Mouse (Mus musculus) forebrain, postnatal 0 days (tissue): ENCODE results near the gene Gpatch8. TPM values are rescaled to one million over a fixed set of nuclear protein-coding genes. Genes with fewer than 3 reads are reported as not detected.
A peak's percentile ranks its signal among the peaks of the same experiment; 100 is the strongest.

Experiments used
- ATAC-seq: fragments of 200-750 bp; cut with Nextera tagmentation; 2 replicates; pipeline ENCODE4 v1.8.0; 2017; ENCODE audit warnings: mild to moderate bottlenecking, moderate library complexity
- DNase-seq: peaks from one replicate; pipeline ENCODE4 v3.0.0-alpha.2; 2015
- H3K27ac ChIP-seq: fragments of 300-500 bp; sonication (generic); 2 replicates; pipeline ENCODE4 v1.5.1; 2014; ENCODE audit warnings: low read depth, mild to moderate bottlenecking, antibody characterized with exemption, low read length, moderate library complexity, mixed read lengths
- H3K27me3 ChIP-seq: fragments of 300-500 bp; sonication (generic); 2 replicates; pipeline ENCODE4 v1.6.1; 2014; ENCODE audit warnings: mild to moderate bottlenecking, low read length, mixed read lengths; ENCODE audit not compliant: insufficient read depth
- H3K36me3 ChIP-seq: fragments of 300-500 bp; sonication (generic); 2 replicates; pipeline ENCODE4 v1.6.1; 2014; ENCODE audit warnings: mild to moderate bottlenecking, moderate library complexity; ENCODE audit not compliant: insufficient read depth
- H3K4me1 ChIP-seq: fragments of 300-500 bp; sonication (generic); 2 replicates; pipeline ENCODE4 v1.6.1; 2014; ENCODE audit warnings: antibody characterized with exemption; ENCODE audit not compliant: insufficient read depth
- H3K4me2 ChIP-seq: fragments of 300-500 bp; sonication (generic); 2 replicates; pipeline ENCODE4 v1.6.1; 2014; ENCODE audit warnings: low read depth, mild to moderate bottlenecking, moderate library complexity
- H3K4me3 ChIP-seq: fragments of 300-500 bp; sonication (generic); 2 replicates; pipeline ENCODE4 v1.5.1; 2014; ENCODE audit warnings: low read depth, low read length, mixed read lengths
- H3K9ac ChIP-seq: fragments of 300-500 bp; sonication (generic); 2 replicates; pipeline ENCODE4 v1.6.1; 2014; ENCODE audit warnings: mild to moderate bottlenecking
- H3K9me3 ChIP-seq: fragments of 300-500 bp; sonication (generic); 2 replicates; pipeline ENCODE4 v1.6.1; 2016; ENCODE audit warnings: low read length
- CTCF ChIP-seq: sonication (generic); IDR thresholded peaks from 2 replicates; pipeline ENCODE4 v1.5.1; 2016; ENCODE audit warnings: antibody characterized with exemption, control low read depth, low read depth
- WGBS: fragments of 180-500 bp; shearing (Covaris S2); extraction: QIAGEN DNeasy Blood & Tissue Kit; methylation state at CpG from one replicate; pipeline ENCODE4 v1.1.7; 2014; 5-methylcytosine and 5-hydroxymethylcytosine counted together
- polyA plus RNA-seq: library from polyadenylated mRNA; unstranded; fragments of >200 nt; fragmentation: Nextera tagmentation; extraction: Ambion mirVana; gene quantifications from 2 replicates; pipeline ENCODE4 v1.2.1, GENCODE M21; 2015
- total RNA-seq: library from RNA; depleted of rRNA; stranded (reverse); fragments of >200 nt; gene quantifications from 2 replicates; pipeline ENCODE4 v1.2.3, GENCODE M21; 2014

The Gpatch8 gene
- total and polyA plus RNA-seq, 2 experiments from 2014 or later = 29.5 to 45.5 TPM

- Histone ChIP-seq H3K36me3 (peaks cover 33% of the 10 kb centered on the region), H3K4me3 (peak overlapping the region; percentile 98), H3K9me3 (no peaks in the 10 kb centered on the region), H3K4me2 (peak overlapping the region; percentile 85), H3K27ac (peak overlapping the region; percentile 99), H3K27me3 (no peaks in the 10 kb centered on the region), H3K9ac (peak overlapping the region; percentile 100; the same call in 1 of the 2 replicates), H3K4me1 (peaks cover 24% of the 10 kb centered on the region)
- 10% methylated on average over 6 of the region's 6 CpGs for WGBS
- no peak for ATAC-seq
- no peak for DNase-seq
- no peak for TF ChIP-seq CTCF
Observed at GRCm38 (mm10) chr11:102444781-102445180, 111.4 kb downstream of the Gpatch8 start.

DNA sequence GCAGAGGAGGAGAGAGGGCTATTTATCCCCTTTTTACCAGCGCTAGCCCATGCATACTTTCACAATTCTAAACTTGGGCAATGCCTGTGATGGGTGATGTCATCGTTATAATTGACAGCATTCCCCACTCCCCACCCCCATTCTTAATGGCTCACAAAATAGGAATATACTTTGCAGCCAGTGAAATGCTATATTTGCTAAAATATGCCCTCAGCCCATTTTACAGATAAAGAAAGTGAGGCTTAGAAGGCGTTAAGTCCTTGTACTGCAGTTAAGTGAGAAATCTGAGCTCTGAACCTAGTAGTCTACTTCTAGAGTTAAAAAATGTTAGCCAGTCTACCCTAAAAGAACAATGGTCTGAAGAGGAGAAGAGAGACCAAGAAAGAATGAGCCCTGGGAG is 111.9 kb downstream of the Gpatch8 start:
- Histone ChIP-seq H3K4me3 (no peak overlapping the region), H3K27me3 (no peaks in the 10 kb centered on the region), H3K4me2 (no peak overlapping the region), H3K36me3 (peaks cover 38% of the 10 kb centered on the region), H3K4me1 (peaks cover 24% of the 10 kb centered on the region), H3K27ac (no peak overlapping the region), H3K9ac (no peak overlapping the region), H3K9me3 (no peaks in the 10 kb centered on the region)
- DNase-seq (no peak), ATAC-seq (no peak)
- TF ChIP-seq CTCF = no peak
- 56% methylated on average over 3 of the region's 3 CpGs for WGBS

DNA sequence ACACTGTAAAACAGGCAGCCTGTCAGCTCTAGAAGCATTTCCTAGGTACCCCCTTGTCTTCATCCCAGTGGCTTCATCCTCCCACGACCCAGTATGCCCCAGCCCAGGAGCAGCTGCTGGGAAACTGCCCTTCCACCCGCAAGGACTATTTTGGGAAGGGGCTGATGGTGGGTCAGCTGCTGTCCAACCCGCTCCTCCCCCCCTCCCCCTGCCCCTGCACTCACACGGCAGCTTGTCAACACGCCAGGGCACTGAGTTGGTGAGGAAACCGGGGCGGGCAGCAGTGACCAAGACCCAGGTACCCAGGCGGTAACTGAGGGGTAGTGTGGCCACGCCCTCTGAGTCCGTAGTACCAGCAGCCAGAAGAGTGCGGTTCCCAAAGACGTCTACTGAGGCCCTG is 112.5 kb downstream of the Gpatch8 start:
- no peak overlapping the region for H3K9ac ChIP-seq
- H3K4me3 ChIP-seq = no peak overlapping the region
- H3K9me3 ChIP-seq = no peaks in the 10 kb centered on the region
- H3K4me2 ChIP-seq = no peak overlapping the region
- H3K27me3 ChIP-seq = no peaks in the 10 kb centered on the region
- H3K4me1 ChIP-seq = peaks cover 24% of the 10 kb centered on the region
- ATAC-seq (no peak), DNase-seq (no peak)
- H3K27ac ChIP-seq = no peak overlapping the region
- 69% methylated on average over 12 of the region's 12 CpGs for WGBS
- peaks cover 43% of the 10 kb centered on the region for H3K36me3 ChIP-seq
- no peak for TF ChIP-seq CTCF

DNA sequence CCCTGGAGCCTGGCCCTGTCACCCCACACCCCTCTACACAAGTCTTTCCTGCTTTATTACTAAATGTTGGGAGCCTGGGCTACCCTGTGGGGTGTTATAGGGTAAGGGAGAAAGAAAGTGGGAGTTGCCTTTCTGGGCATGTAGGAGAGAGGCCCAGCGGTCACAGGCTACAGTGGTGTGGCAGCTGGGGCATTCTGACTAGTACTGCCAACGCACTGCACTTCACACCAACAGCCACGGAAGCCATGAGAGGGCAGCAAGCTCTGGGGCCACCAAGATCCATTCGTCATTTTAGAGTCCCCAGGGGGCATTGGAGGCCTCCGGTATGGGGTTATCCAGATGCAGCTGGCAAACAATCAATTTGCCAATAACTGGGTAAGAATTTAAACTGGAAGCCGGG is 114.1 kb downstream of the Gpatch8 start:
- Histone ChIP-seq H3K36me3 (peaks cover 58% of the 10 kb centered on the region), H3K27ac (no peak overlapping the region), H3K9ac (no peak overlapping the region), H3K9me3 (no peaks in the 10 kb centered on the region), H3K4me2 (no peak overlapping the region), H3K27me3 (no peaks in the 10 kb centered on the region), H3K4me3 (no peak overlapping the region), H3K4me1 (peaks cover 25% of the 10 kb centered on the region)
- 89% methylated on average over 6 of the region's 6 CpGs for WGBS
- no peak for TF ChIP-seq CTCF
- ATAC-seq = no peak
- DNase-seq = no peak

DNA sequence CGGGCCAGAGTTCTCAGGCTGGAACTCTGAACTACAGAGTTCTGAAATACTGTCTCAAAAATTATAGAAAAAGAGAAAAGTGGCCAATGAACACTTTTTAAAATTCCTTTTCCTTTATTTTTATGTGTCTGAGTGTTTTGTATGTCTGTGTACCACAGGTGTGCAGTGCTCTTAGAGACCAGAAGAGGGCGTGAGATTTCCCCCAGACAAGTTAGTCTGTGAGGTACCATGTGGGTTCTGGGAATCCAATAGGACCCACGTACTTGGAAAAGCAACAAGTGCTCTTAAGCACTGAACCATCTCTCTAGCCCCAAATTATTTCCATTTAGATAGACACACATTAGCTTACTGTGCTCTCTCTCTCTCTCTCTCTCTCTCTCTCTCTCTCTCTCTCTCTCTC is 114.8 kb downstream of the Gpatch8 start:
- Histone ChIP-seq H3K36me3 (peaks cover 61% of the 10 kb centered on the region), H3K9me3 (no peaks in the 10 kb centered on the region), H3K27me3 (no peaks in the 10 kb centered on the region), H3K4me3 (no peak overlapping the region), H3K4me2 (no peak overlapping the region), H3K27ac (no peak overlapping the region), H3K9ac (no peak overlapping the region), H3K4me1 (peaks cover 26% of the 10 kb centered on the region)
- DNase-seq (peak; percentile 35), ATAC-seq (no peak)
- 82% methylated on average over 3 of the region's 3 CpGs for WGBS
- peak; percentile 43 for TF ChIP-seq CTCF

DNA sequence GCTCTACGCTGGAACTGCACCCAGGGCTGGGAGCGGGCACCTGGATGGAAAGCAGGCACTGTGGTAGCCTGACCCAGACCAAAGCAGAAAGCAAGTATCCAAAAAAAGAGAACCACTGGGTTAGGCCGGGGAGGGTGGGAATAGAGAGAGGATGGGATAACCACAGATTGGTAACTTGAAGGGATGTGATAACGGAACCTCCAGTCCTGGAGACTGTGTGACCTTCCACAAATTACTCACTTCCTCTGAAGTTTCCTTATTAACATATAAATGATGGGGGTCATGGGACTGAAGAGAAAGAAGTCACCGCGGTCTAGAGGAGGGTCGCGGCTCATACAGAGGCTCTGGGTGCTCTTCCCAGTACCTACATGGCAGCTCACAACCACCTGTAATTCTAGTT is 115.9 kb downstream of the Gpatch8 start:
- Histone ChIP-seq H3K4me1 (peaks cover 19% of the 10 kb centered on the region), H3K36me3 (peaks cover 73% of the 10 kb centered on the region), H3K4me2 (no peak overlapping the region), H3K9ac (no peak overlapping the region), H3K9me3 (no peaks in the 10 kb centered on the region), H3K27ac (no peak overlapping the region), H3K4me3 (no peak overlapping the region), H3K27me3 (no peaks in the 10 kb centered on the region)
- no peak for ATAC-seq
- 84% methylated on average over 8 of the region's 8 CpGs for WGBS
- no peak for DNase-seq
- no peak for TF ChIP-seq CTCF

- H3K9ac ChIP-seq = 0 out of 2 replicates have a peak overlapping the region, but pooled peaks have one; percentile 47
- peaks cover 78% of the 10 kb centered on the region for H3K36me3 ChIP-seq
- H3K27me3 ChIP-seq = no peaks in the 10 kb centered on the region
- H3K27ac ChIP-seq = peak overlapping the region; percentile 45; the same call in 1 of the 2 replicates
- H3K4me2 ChIP-seq = no peak overlapping the region
- WGBS = 71% methylated on average over 14 of the region's 14 CpGs
- no peak for DNase-seq
- TF ChIP-seq CTCF = no peak
- no peak overlapping the region for H3K4me3 ChIP-seq
- peaks cover 14% of the 10 kb centered on the region for H3K4me1 ChIP-seq
- H3K9me3 ChIP-seq = no peaks in the 10 kb centered on the region
- no peak for ATAC-seq
Observed at GRCm38 (mm10) chr11:102439093-102440082, 116.8 kb downstream of the Gpatch8 start.
